Mouse (Mus musculus) megakaryocyte, embryonic 14.5 days (primary cell): Measurements from ENCODE around the gene Npr2. TPM values are rescaled to one million over a fixed set of nuclear protein-coding genes. Genes with fewer than 3 reads are reported as not detected.

Experiments
- H3K27me3 ChIP-seq: replicated peaks from 2 replicates; pipeline ENCODE3; 2012; ENCODE audit warnings: inconsistent platforms
- H3K36me3 ChIP-seq: replicated peaks from 2 replicates; pipeline ENCODE3; 2012; ENCODE audit warnings: low read length, inconsistent platforms, mixed read lengths
- H3K4me1 ChIP-seq: 2 replicates; pipeline ENCODE4 v1.6.1; 2012; ENCODE audit warnings: inconsistent platforms
- H3K4me3 ChIP-seq: replicated peaks from 2 replicates; pipeline ENCODE3; 2012; ENCODE audit warnings: moderate library complexity, mild to moderate bottlenecking, inconsistent platforms
- H3K9me3 ChIP-seq: 2 replicates; pipeline ENCODE4 v1.6.1; 2012; ENCODE audit warnings: inconsistent platforms
- FLI1 ChIP-seq: IDR thresholded peaks from 2 replicates; pipeline ENCODE4 v1.6.1; 2012; ENCODE audit warnings: low read length, inconsistent platforms, mixed read lengths
- GATA1 ChIP-seq: IDR thresholded peaks from 3 replicates; pipeline ENCODE4 v1.6.1; 2012; ENCODE audit warnings: mixed read lengths, low read length, inconsistent platforms, borderline replicate concordance
- polyA plus RNA-seq: library from polyadenylated mRNA; stranded (reverse); fragments of >175 nt; gene quantifications from 2 replicates; pipeline ENCODE4 v1.2.3, GENCODE M21; 2012; ENCODE audit warnings: low replicate concordance; ENCODE audit not compliant: insufficient read depth

The Npr2 gene
- polyA plus RNA-seq, 1 experiment, result not detected

DNA sequence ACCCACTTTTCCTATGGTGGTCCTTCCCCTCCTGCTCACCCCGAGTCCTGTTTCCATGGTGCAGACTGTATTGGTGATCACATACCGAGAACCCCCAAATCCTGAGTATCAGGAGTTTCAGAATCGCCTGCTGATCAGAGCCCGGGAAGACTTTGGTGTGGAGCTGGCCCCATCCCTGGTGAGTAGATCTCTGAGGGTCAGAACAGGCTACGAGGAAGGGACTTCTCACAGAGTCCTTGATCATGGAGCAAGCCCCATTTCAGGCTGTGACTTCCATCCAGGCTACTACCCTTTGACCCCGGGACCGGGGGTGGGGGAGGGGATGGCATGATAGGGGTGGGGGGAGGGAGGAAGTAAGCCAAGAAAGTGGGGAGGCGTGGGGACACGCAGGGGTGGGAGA is 8.3 kb downstream of the Npr2 start:
- H3K9me3 ChIP-seq, result no peaks in the 10 kb centered on the region
- H3K4me3 ChIP-seq, result no peak overlapping the region
- TF ChIP-seq FLI1 (no peak), GATA1 (no peak)

DNA sequence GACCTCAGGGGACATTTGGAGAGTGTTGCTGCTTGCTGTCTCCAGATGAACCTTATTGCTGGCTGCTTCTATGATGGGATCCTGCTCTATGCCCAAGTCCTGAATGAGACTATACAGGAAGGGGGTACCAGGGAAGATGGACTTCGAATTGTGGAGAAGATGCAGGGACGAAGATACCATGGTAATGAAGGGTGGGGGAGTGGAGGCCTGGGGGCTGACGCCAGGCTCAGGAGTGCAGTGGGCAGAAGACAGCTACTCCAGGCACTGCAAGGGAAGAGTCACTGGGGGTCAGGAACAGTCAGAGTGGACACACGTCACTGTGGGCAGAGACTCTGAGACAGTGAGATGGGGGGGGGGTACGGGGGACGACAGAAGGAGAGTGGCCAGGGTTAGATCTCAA is 8.8 kb downstream of the Npr2 start:
- Histone ChIP-seq H3K36me3 (no peaks in the 10 kb centered on the region), H3K27me3 (peaks cover 43% of the 10 kb centered on the region), H3K9me3 (no peaks in the 10 kb centered on the region), H3K4me1 (peaks cover 6% of the 10 kb centered on the region), H3K4me3 (no peak overlapping the region)
- TF ChIP-seq GATA1 (no peak), FLI1 (no peak)

More for the DNA sequence above, 8.3 kb downstream of the Npr2 start:
- Histone ChIP-seq H3K36me3 (no peaks in the 10 kb centered on the region), H3K27me3 (peaks cover 48% of the 10 kb centered on the region), H3K4me1 (peaks cover 6% of the 10 kb centered on the region)

DNA sequence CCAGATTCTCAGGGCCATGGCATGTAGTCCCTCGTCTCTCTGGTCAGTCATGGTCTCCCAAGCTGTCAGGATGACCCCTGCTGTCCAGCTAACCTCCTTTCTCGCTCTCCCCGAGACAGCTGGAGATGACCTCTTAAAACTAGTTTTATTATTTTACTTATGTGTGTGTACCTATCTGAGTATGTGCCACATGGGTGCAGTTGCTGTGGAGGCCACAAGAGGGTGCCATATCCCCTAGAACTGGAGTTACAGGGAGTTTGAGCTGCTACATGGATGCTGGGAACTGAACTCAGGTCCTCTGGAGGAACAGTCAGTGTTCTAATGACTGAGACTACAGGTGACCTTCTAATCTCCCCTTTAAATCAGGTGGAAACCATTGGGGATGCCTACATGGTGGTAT is 18.0 kb downstream of the Npr2 start:
- Histone ChIP-seq H3K36me3 (no peaks in the 10 kb centered on the region), H3K4me1 (no peaks in the 10 kb centered on the region), H3K4me3 (peak overlapping the region; percentile 51), H3K27me3 (peaks cover 36% of the 10 kb centered on the region), H3K9me3 (peaks cover 26% of the 10 kb centered on the region)
- TF ChIP-seq FLI1 (no peak), GATA1 (no peak)

DNA sequence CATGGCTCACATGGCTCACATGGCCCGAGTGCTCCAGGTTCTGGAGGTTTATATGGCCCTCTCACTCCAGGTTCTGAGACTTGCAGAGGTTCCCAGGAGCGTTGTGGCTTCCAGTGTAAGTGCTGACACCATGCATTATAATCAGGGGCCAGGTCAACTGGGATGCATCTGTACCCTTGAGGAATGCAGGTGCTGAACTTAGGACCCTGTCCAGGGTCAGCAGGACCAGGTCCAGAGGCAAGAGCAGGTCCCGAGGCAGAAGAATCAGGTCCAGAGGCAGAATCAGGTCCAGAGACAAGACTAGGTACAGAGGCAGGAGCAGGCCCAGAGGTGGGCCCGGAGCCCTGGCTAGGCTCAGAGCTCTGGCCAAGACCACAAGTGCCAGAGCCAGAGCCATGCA is 21.0 kb downstream of the Npr2 start:
- TF ChIP-seq GATA1 (no peak), FLI1 (no peak)
- peaks cover 19% of the 10 kb centered on the region for H3K9me3 ChIP-seq
- no peaks in the 10 kb centered on the region for H3K36me3 ChIP-seq
- peaks cover 18% of the 10 kb centered on the region for H3K27me3 ChIP-seq
- H3K4me3 ChIP-seq, result no peak overlapping the region
- H3K4me1 ChIP-seq, result peaks cover 12% of the 10 kb centered on the region

DNA sequence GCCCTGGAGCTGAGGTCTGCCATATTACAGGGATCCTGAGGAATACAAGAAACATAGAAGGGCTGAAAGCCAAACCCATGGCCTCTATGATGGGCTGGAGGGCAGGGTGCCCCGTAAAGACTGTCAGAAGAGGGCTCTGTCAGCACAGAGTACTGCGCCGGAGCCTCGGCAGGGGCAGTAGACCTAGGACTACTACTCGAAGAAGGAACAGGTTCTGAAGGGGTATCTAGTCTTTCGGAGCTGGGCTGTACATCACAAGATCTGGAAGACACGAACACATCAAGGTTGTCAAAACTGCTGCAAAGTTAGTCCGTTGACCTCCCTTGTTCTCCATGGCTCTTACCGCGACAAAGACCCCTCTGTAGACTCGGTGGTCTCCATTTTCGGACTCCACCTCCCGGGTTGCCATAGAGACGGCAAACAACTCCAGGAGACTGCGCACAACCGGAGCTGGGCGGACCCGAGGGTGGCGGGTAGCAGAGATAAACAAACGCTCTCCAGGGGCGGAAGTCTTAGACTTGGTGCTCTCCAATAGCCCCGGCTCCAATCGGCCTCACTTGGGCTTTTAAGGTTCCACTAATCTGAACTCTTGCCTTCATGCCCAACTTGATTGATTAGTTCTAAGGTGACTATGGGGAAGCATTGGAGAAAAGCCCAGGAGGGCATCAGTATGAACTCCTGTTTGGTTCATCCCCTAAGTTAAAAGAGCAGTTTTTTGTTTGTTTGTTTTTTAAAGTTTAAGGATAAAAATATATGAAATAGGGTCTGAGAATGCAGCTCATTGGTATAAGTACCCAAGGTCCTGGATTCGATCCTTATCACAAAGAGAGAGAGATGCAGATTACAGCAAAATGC is 21.7 kb downstream of the Npr2 start, which contains the start of gene Spag8:
TSS of gene Spag8 (minus strand) at position 434 of the 855 bp plus-strand sequence.
- peaks cover 12% of the 10 kb centered on the region for H3K4me1 ChIP-seq
- TF ChIP-seq GATA1 (no peak), FLI1 (no peak)
- H3K9me3 ChIP-seq, result peaks cover 16% of the 10 kb centered on the region
- H3K36me3 ChIP-seq, result no peaks in the 10 kb centered on the region
- H3K27me3 ChIP-seq, result peaks cover 14% of the 10 kb centered on the region
- no peak within 1 kb of the TSS for H3K4me3 ChIP-seq

DNA sequence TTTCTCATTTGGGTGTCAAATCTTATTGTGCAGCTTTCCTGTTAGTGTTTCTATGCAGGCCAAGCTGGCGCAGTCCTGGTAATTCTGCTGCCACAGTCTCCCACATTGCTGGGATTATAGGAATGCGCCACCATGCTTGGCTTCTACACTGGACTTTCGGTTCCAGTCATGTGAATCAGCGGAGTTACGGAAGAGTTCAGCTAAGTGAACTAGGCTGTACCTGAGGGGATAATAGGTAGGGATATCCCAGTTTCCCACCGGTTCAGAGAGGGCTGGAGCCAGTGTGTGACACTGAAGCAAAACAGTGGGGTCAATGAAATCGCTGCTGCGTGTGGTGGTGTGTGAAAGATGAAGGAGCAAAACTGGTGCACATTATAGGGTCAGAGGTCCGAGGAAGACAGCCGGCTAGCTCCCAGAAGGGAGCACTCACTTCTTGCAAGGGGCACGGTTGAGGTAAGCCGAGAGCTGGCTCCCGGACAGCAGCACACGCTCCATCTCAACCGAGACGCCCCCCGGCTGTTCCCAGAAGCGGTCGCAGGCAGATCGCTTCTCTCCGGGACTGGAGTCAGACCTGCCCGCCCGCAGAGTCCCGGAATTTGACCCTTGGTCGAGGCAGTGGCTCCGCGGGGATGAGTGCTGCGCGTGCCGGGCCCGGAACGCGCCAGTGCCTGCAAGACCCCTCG is 24.1 kb downstream of the Npr2 start:
- no peak for TF ChIP-seq FLI1
- TF ChIP-seq GATA1, result no peak
- Histone ChIP-seq H3K27me3 (peaks cover 30% of the 10 kb centered on the region), H3K4me3 (peak overlapping the region; percentile 94), H3K36me3 (no peaks in the 10 kb centered on the region), H3K9me3 (peaks cover 2% of the 10 kb centered on the region; the same call in 1 of the 2 replicates), H3K4me1 (peaks cover 12% of the 10 kb centered on the region)

DNA sequence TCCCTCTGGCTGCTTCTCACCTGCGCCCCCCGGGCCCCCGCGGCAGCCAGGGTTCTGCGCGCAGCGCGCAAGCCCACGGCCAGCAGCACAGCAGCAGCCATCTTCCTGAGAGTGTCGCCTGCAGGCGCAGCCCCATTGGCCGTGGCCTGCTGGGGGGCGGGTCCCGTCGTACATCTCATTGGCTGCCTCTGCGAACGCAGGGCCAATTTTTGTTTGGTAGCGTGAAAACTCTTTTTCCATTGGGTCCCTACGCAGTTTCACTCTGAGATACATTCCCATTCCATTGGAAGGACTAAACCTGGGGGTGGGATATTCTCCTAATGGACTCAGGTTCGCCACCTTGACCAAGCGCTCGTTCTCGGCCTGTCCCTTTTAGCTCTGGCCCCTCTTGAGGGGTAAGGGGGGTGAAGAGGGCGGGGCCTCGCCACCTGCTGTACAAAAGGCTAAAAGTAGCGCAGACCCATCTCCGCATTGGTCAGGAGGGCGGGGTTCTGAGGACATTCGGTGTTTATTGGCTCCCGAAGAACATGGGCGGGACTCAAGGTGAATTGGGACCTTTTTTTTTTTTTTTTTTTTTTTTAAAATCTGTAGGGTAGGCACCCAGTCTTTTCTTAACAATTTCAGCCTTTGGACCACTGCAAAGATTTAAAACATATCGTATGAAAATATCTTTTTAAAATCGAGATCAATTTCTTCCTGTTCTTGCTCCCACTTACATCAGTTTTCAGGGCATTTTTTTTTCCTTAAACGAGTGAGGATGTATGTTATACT is 24.8 kb downstream of the Npr2 start, which contains the start of gene Hint2:
TSS of gene Hint2 (minus strand) at position 128 of the 771 bp plus-strand sequence.
- peaks cover 38% of the 10 kb centered on the region for H3K27me3 ChIP-seq
- no peak for TF ChIP-seq GATA1
- no peak for TF ChIP-seq FLI1

DNA sequence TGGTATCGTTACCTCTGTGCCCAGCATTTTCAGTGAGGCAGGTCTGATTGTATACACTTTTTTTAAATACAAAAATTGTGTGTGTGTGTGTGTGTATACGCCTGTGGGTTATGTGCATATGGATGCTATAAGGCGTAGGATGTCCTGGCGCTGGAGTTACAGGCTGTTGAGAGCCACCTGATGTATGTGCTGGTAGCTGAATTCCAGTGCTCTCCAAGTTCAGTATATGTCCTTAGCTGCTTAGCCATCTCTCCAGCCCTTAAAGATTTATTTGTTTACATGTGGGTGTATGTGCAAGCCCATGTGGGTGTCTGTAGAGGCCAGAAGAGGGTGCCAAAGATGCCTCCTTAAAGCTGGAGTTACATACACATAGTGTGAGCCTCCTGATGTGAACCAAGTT is 25.4 kb downstream of the Npr2 start:
- TF ChIP-seq FLI1 (no peak), GATA1 (no peak)
- peaks cover 12% of the 10 kb centered on the region for H3K4me1 ChIP-seq
- H3K27me3 ChIP-seq, result peaks cover 41% of the 10 kb centered on the region
- peak overlapping the region; percentile 94 for H3K4me3 ChIP-seq
- no peaks in the 10 kb centered on the region for H3K9me3 ChIP-seq
- H3K36me3 ChIP-seq, result no peaks in the 10 kb centered on the region

More for the DNA sequence above, 24.8 kb downstream of the Npr2 start, which contains the start of gene Hint2:
- peak within 1 kb of the TSS; percentile 94 for H3K4me3 ChIP-seq
- peaks cover 12% of the 10 kb centered on the region for H3K4me1 ChIP-seq
- no peaks in the 10 kb centered on the region for H3K36me3 ChIP-seq
- no peaks in the 10 kb centered on the region for H3K9me3 ChIP-seq

DNA sequence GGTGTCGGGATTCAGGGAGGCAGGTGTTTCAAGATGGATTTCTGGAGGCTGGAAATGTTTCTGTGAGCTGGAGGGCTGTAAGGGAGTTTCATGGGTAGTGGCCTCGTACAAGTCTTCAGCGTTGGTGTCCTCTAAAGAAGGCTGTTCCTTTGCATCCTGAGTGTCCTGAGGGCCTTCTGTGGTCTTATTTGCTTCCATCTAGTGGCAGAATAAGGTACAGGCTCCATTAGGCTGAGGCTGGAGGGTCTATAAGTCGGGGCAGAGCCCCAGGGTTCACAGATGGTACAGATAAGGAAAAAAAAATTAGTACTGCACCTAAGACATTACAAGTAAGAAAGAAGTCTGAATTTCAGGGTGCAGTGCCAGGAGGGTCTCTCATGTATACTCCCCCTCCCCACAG is 34.7 kb downstream of the Npr2 start:
- Histone ChIP-seq H3K36me3 (no peaks in the 10 kb centered on the region), H3K4me1 (peaks cover 24% of the 10 kb centered on the region), H3K4me3 (no peak overlapping the region), H3K9me3 (no peaks in the 10 kb centered on the region), H3K27me3 (peaks cover 60% of the 10 kb centered on the region)
- no peak for TF ChIP-seq GATA1
- TF ChIP-seq FLI1, result no peak
